Mouse (Mus musculus): Measurements from ENCODE around the gene Casp7. TPM values are rescaled to one million over a fixed set of nuclear protein-coding genes. Genes with fewer than 3 reads are reported as not detected.
A peak's percentile ranks its signal among the peaks of the same experiment; 100 is the strongest.

Casp7 gene
- total and polyA plus RNA-seq, 3 experiments, result 69.4 to 70.4 TPM; not detected in 1

GRCm38 (mm10) chr19:56400200-56400599 is 3.3 kb downstream of the Casp7 start:
- no peak overlapping the region for H3K9ac ChIP-seq (ENCODE audit: control insufficient read depth, low read depth, low read length, poor library complexity, severe bottlenecking)
- TF ChIP-seq MYB (IDR thresholded peaks at IDR 0.05; ENCODE audit: low read depth, low read length) (no peak), HCFC1 (IDR thresholded peaks at IDR 0.05; ENCODE audit: low read depth, low read length) (peak; percentile 24; the same call in 1 of the 2 replicates)
- H3K79me2 ChIP-seq (ENCODE audit: control insufficient read depth, insufficient read depth, low read length, poor library complexity), result peaks cover 35% of the 10 kb centered on the region
- peaks cover 8 to 24% of the 10 kb centered on the region in 2 experiments for H3K36me3 ChIP-seq (ENCODE audit: control insufficient read depth in 1 of 2, insufficient read depth in 2 of 2, low read length in 2 of 2)
- H3K4me1 ChIP-seq (ENCODE audit: control insufficient read depth in 1 of 2, insufficient read depth in 2 of 2, low read length in 2 of 2), result peaks cover 19 to 40% of the 10 kb centered on the region in 2 experiments
- H3K27ac ChIP-seq (ENCODE audit: control insufficient read depth, low read depth, low read length), result no peak overlapping the region
- no peak overlapping the region for H3K4me3 ChIP-seq (ENCODE audit: control insufficient read depth in 1 of 2, insufficient read depth in 1 of 2, low read depth in 2 of 2, low read length in 2 of 2)
- H3K27me3 ChIP-seq (ENCODE audit: control insufficient read depth in 1 of 2, insufficient read depth in 2 of 2, low read length in 2 of 2), result no peaks in the 10 kb centered on the region
- no peaks in the 10 kb centered on the region for H3K9me3 ChIP-seq (replicated peaks; ENCODE audit: insufficient read depth, low read length)
- peak; percentile 86 for DNase-seq (ENCODE audit: low read depth, low spot score)

- Histone ChIP-seq H3K9ac (ENCODE audit: control insufficient read depth, low read depth, low read length, poor library complexity, severe bottlenecking) (no peak overlapping the region), H3K4me3 (ENCODE audit: control insufficient read depth in 1 of 2, insufficient read depth in 1 of 2, low read depth in 2 of 2, low read length in 2 of 2) (no peak overlapping the region), H3K79me2 (ENCODE audit: control insufficient read depth, insufficient read depth, low read length, poor library complexity) (peaks cover 32% of the 10 kb centered on the region), H3K4me1 (ENCODE audit: control insufficient read depth in 1 of 2, insufficient read depth in 2 of 2, low read length in 2 of 2) (peaks cover 11 to 28% of the 10 kb centered on the region in 2 experiments), H3K36me3 (ENCODE audit: control insufficient read depth in 1 of 2, insufficient read depth in 2 of 2, low read length in 2 of 2) (peaks cover 13 to 14% of the 10 kb centered on the region in 2 experiments), H3K9me3 (replicated peaks; ENCODE audit: insufficient read depth, low read length) (no peaks in the 10 kb centered on the region), H3K27ac (ENCODE audit: control insufficient read depth, low read depth, low read length) (no peak overlapping the region), H3K27me3 (ENCODE audit: control insufficient read depth in 1 of 2, insufficient read depth in 2 of 2, low read length in 2 of 2) (no peaks in the 10 kb centered on the region)
- DNase-seq (ENCODE audit: low read depth, low spot score), result no peak
- no peak for TF ChIP-seq MYB (IDR thresholded peaks at IDR 0.05; ENCODE audit: low read depth, low read length)
- no peak for TF ChIP-seq POLR2A (IDR thresholded peaks at IDR 0.05; ENCODE audit: control insufficient read depth in 1 of 2, insufficient read depth in 1 of 2, low read depth in 1 of 2, low read length in 2 of 2, poor library complexity in 1 of 2)
Observed at GRCm38 (mm10) chr19:56401864-56402263, 4.9 kb downstream of the Casp7 start.

- H3K36me3 ChIP-seq (ENCODE audit: control insufficient read depth in 1 of 2, insufficient read depth in 2 of 2, low read length in 2 of 2), result peaks cover 0 to 33% of the 10 kb centered on the region in 2 experiments; a peak in 2 of 4 replicates
- no peaks in the 10 kb centered on the region for H3K9me3 ChIP-seq (replicated peaks; ENCODE audit: insufficient read depth, low read length)
- no peaks in the 10 kb centered on the region for H3K27me3 ChIP-seq (ENCODE audit: control insufficient read depth in 1 of 2, insufficient read depth in 2 of 2, low read length in 2 of 2)
- no peaks in the 10 kb centered on the region for H3K4me1 ChIP-seq (ENCODE audit: control insufficient read depth in 1 of 2, insufficient read depth in 2 of 2, low read length in 2 of 2)
- no peak for DNase-seq (ENCODE audit: low read depth, low spot score)
- no peak overlapping the region for H3K27ac ChIP-seq (ENCODE audit: control insufficient read depth, low read depth, low read length)
- peaks cover 4% of the 10 kb centered on the region for H3K79me2 ChIP-seq (ENCODE audit: control insufficient read depth, insufficient read depth, low read length, poor library complexity)
- no peak for TF ChIP-seq SIN3A (IDR thresholded peaks at IDR 0.05; ENCODE audit: low read length)
- TF ChIP-seq ELF1 (IDR thresholded peaks at IDR 0.05; ENCODE audit: low read depth, low read length), result no peak
- TF ChIP-seq MEF2A (IDR thresholded peaks at IDR 0.05; ENCODE audit: extremely low read depth, insufficient replicate concordance, low read depth, low read length, poor library complexity, severe bottlenecking), result no peak
- no peak for TF ChIP-seq TAL1 (IDR thresholded peaks at IDR 0.05; ENCODE audit: low read length)
- no peak for TF ChIP-seq GABPA (IDR thresholded peaks at IDR 0.05; ENCODE audit: low read depth, low read length)
- no peak for TF ChIP-seq KAT2A (conservative IDR thresholded peaks at IDR 0.05; ENCODE audit: low read depth, low read length)
- no peak for TF ChIP-seq POLR2AphosphoS2 (IDR thresholded peaks at IDR 0.05; ENCODE audit: low read length)
- no peak for TF ChIP-seq MYC (IDR thresholded peaks at IDR 0.05; ENCODE audit: low read depth, low read length)
- no peak for TF ChIP-seq ETS1 (IDR thresholded peaks at IDR 0.05; ENCODE audit: low read depth, low read length)
- no peak overlapping the region for H3K4me3 ChIP-seq (ENCODE audit: control insufficient read depth in 1 of 2, insufficient read depth in 1 of 2, low read depth in 2 of 2, low read length in 2 of 2)
- no peak overlapping the region for H3K9ac ChIP-seq (ENCODE audit: control insufficient read depth, low read depth, low read length, poor library complexity, severe bottlenecking)
Observed at GRCm38 (mm10) chr19:56405824-56406223, 8.9 kb downstream of the Casp7 start.
